Mouse (Mus musculus): ENCODE measurements around the gene Elp4.

DNA sequence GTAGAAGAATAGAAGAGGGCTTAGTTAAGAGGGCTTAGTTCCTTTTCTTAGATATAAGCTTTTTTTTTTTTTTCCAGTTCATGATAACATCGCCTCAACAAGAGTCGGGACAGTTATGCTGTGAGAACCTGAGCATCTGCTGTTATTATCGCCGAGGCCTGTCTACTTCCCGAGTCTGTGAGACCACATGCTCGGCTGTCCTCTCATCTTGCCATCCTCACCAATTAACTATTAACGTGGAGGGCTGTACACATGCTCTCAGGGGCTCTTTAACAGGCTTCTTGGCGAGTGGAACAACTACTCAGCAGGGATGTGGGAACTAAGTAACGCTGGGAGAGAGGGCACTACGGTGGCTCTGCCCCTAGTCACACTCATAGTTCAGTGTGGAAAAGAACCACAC is 99.9 kb downstream of the Elp4 start:
- TF ChIP-seq CHD2 (IDR thresholded peaks at IDR 0.05; ENCODE audit: low read depth, low read length) (no peak), MAFK (IDR thresholded peaks at IDR 0.05; ENCODE audit: insufficient read depth, low read depth, low read length) (no peak), ZC3H11A (IDR thresholded peaks at IDR 0.05; ENCODE audit: borderline replicate concordance, low read depth, low read length) (no peak)

Data from ES-E14 (cell line).